In the genomic region with DNA sequence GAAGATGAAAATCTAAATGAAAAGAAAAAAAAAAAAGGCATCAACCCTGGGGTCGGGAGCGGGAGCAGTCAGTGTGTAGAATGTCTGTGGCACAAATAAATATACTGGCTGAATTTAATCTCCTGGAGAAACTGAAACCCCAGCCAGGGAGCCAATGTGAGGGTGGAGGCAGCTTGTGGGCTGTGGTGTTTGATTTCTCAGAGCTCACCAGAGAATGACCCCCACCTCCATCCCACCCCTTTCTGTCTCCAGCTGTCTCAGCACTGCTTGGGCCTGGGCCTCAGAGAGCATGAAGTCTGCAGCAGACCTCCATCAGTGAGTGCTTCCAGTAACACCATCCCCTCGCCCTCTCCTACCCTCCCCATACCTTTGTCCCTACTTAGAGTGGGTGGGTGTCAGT, we compare ENCODE assay signal across 27 mouse cellular contexts. TPM values are rescaled to one million over a fixed set of nuclear protein-coding genes. Genes with fewer than 3 reads are reported as not detected.
A peak's percentile ranks its signal among the peaks of the same experiment; 100 is the strongest.
DNase-seq lines count a peak whose midpoint lies in the region; ATAC-seq and TF ChIP-seq lines count a peak whose summit lies in the region.
"Had no signal": no experiment of that assay in that cellular context is flagged by ENCODE, and none has a peak within 500 bp of the region (broad histone marks: within the 10 kb centered on the region; RNA-seq: fewer than 3 reads in every experiment).

No protein-coding gene starts in this region.

- no peak for TF ChIP-seq CTCF in gastrocnemius, adult 2 months (IDR thresholded peaks at IDR 0.05)

- WGBS in limb, embryonic 11.5 days: 64% methylated on average over 3 of the region's 3 CpGs
- WGBS in limb, embryonic 10.5 days: 64% methylated on average over 3 of the region's 3 CpGs
- WGBS in embryonic facial prominence, embryonic 14.5 days: 40% methylated on average over 3 of the region's 3 CpGs
- WGBS in limb, embryonic 14.5 days: 56% methylated on average over 3 of the region's 3 CpGs
- WGBS in liver, embryonic 12.5 days (ENCODE audit: insufficient replicate concordance): 54% methylated on average over 3 of the region's 3 CpGs

- H3K27me3 ChIP-seq in limb, embryonic 11.5 days (ENCODE audit: control insufficient read depth, insufficient read depth, low read length): no peaks in the 10 kb centered on the region
- no peaks in the 10 kb centered on the region for H3K27me3 ChIP-seq in limb, embryonic 10.5 days (ENCODE audit: low read depth, poor library complexity, severe bottlenecking)
- no peaks in the 10 kb centered on the region for H3K27me3 ChIP-seq in embryonic facial prominence, embryonic 14.5 days (replicated peaks; ENCODE audit: control insufficient read depth, insufficient read depth, low read length)
- H3K27me3 ChIP-seq in limb, embryonic 14.5 days (ENCODE audit: control insufficient read depth, insufficient read depth, low read length): no peaks in the 10 kb centered on the region
- H3K27me3 ChIP-seq in liver, embryonic 12.5 days (replicated peaks): no peaks in the 10 kb centered on the region
- H3K27me3 ChIP-seq: heart, embryonic 15.5 days; hindbrain, embryonic 15.5 days had no signal

- no peaks in the 10 kb centered on the region for H3K9me3 ChIP-seq in limb, embryonic 11.5 days (ENCODE audit: control insufficient read depth, low read length)
- no peaks in the 10 kb centered on the region for H3K9me3 ChIP-seq in limb, embryonic 10.5 days (replicated peaks)
- no peaks in the 10 kb centered on the region for H3K9me3 ChIP-seq in embryonic facial prominence, embryonic 14.5 days (ENCODE audit: control insufficient read depth, low read length)
- no peaks in the 10 kb centered on the region for H3K9me3 ChIP-seq in limb, embryonic 14.5 days (ENCODE audit: control insufficient read depth, low read length)
- no peaks in the 10 kb centered on the region for H3K9me3 ChIP-seq in liver, embryonic 12.5 days (replicated peaks)
- H3K9me3 ChIP-seq: G1E; heart, embryonic 15.5 days; hindbrain, embryonic 15.5 days had no signal

- DNase-seq in gastrocnemius, adult 2 months: peak; percentile 57
- DNase-seq in gastrocnemius, postnatal 10 days: no peak
- no peak for DNase-seq in limb, embryonic 11.5 days (ENCODE audit: low spot score)
- no peak for DNase-seq in limb, embryonic 10.5 days (ENCODE audit: low spot score)
- peak; percentile 74 for DNase-seq in embryonic facial prominence, embryonic 14.5 days (ENCODE audit: low spot score)
- no peak for DNase-seq in limb, embryonic 14.5 days (ENCODE audit: low spot score)
- no peak for DNase-seq in right cerebral cortex, postnatal 4 days
- DNase-seq: adrenal gland, postnatal 25 days; cerebellum, adult 11 months; cerebellum, postnatal 10 days; heart, adult 11 months; heart, postnatal 4 days; kidney, adult 18-20 months; lung, postnatal 14 days; midbrain, embryonic 14.5 days; right cerebral cortex, postnatal 25 days; thymus, postnatal 14 days had no signal

- TF ChIP-seq POLR2A in limb, embryonic 14.5 days (IDR thresholded peaks at IDR 0.05; ENCODE audit: borderline replicate concordance, extremely low read depth, insufficient read depth, insufficient read length): no peak

- H3K27ac ChIP-seq in gastrocnemius, adult 2 months: peak overlapping the region; percentile 79
- H3K27ac ChIP-seq in limb, embryonic 11.5 days (replicated peaks; ENCODE audit: low read depth, low read length): no peak overlapping the region
- no peak overlapping the region for H3K27ac ChIP-seq in limb, embryonic 10.5 days
- no peak overlapping the region for H3K27ac ChIP-seq in embryonic facial prominence, embryonic 14.5 days (replicated peaks; ENCODE audit: low read depth, low read length)
- no peak overlapping the region for H3K27ac ChIP-seq in limb, embryonic 14.5 days (replicated peaks; ENCODE audit: low read depth, low read length)
- no peak overlapping the region for H3K27ac ChIP-seq in liver, embryonic 12.5 days
- H3K27ac ChIP-seq: heart, embryonic 15.5 days; hindbrain, embryonic 15.5 days; liver, embryonic 14.5 days had no signal

- H3K4me1 ChIP-seq in limb, embryonic 11.5 days (ENCODE audit: control insufficient read depth, insufficient read depth, low read length): no peaks in the 10 kb centered on the region
- H3K4me1 ChIP-seq in limb, embryonic 10.5 days: 0 out of 2 replicates have a peak, but pooled peaks cover 3% of the 10 kb centered on the region
- H3K4me1 ChIP-seq in embryonic facial prominence, embryonic 14.5 days (ENCODE audit: control insufficient read depth, insufficient read depth, low read length): no peaks in the 10 kb centered on the region
- no peaks in the 10 kb centered on the region for H3K4me1 ChIP-seq in limb, embryonic 14.5 days (ENCODE audit: control insufficient read depth, insufficient read depth, low read length)
- no peaks in the 10 kb centered on the region for H3K4me1 ChIP-seq in liver, embryonic 12.5 days
- H3K4me1 ChIP-seq: hindbrain, embryonic 15.5 days had no signal

- H3K36me3 ChIP-seq in limb, embryonic 11.5 days (ENCODE audit: control insufficient read depth, insufficient read depth, low read length): no peaks in the 10 kb centered on the region
- H3K36me3 ChIP-seq in limb, embryonic 10.5 days: no peaks in the 10 kb centered on the region
- H3K36me3 ChIP-seq in embryonic facial prominence, embryonic 14.5 days (ENCODE audit: control insufficient read depth, insufficient read depth, low read length): no peaks in the 10 kb centered on the region
- H3K36me3 ChIP-seq in limb, embryonic 14.5 days (ENCODE audit: control insufficient read depth, insufficient read depth, low read length): no peaks in the 10 kb centered on the region
- no peaks in the 10 kb centered on the region for H3K36me3 ChIP-seq in liver, embryonic 12.5 days
- H3K36me3 ChIP-seq: G1E; heart, embryonic 15.5 days; hindbrain, embryonic 15.5 days had no signal

- H3K9ac ChIP-seq in limb, embryonic 11.5 days (ENCODE audit: low read length): no peak overlapping the region
- H3K9ac ChIP-seq in embryonic facial prominence, embryonic 14.5 days (ENCODE audit: low read depth, low read length): no peak overlapping the region
- H3K9ac ChIP-seq in limb, embryonic 14.5 days (ENCODE audit: low read depth, low read length, severe bottlenecking): no peak overlapping the region
- H3K9ac ChIP-seq in liver, embryonic 12.5 days: no peak overlapping the region
- H3K9ac ChIP-seq: heart, embryonic 15.5 days; hindbrain, embryonic 15.5 days; liver, embryonic 14.5 days had no signal

- peak; percentile 80 for ATAC-seq in limb, embryonic 11.5 days (ENCODE audit: insufficient number of reproducible peaks, low FRiP score, low TSS enrichment, low read depth)
- peak; percentile 85 for ATAC-seq in embryonic facial prominence, embryonic 14.5 days (ENCODE audit: low read depth)
- peak; percentile 62 for ATAC-seq in limb, embryonic 14.5 days (ENCODE audit: low FRiP score, low read depth)
- no peak for ATAC-seq in liver, embryonic 12.5 days
- ATAC-seq: forebrain, embryonic 14.5 days had no signal

- peak overlapping the region; percentile 38 for H3K4me3 ChIP-seq in gastrocnemius, adult 2 months
- H3K4me3 ChIP-seq in limb, embryonic 11.5 days (ENCODE audit: low read depth, low read length): no peak overlapping the region
- no peak overlapping the region for H3K4me3 ChIP-seq in limb, embryonic 10.5 days
- no peak overlapping the region for H3K4me3 ChIP-seq in embryonic facial prominence, embryonic 14.5 days (ENCODE audit: low read depth, low read length)
- no peak overlapping the region for H3K4me3 ChIP-seq in limb, embryonic 14.5 days (replicated peaks; ENCODE audit: low read length)
- H3K4me3 ChIP-seq in liver, embryonic 12.5 days: no peak overlapping the region
- H3K4me3 ChIP-seq: heart, embryonic 15.5 days; hindbrain, embryonic 15.5 days; megakaryocyte, embryonic 14.5 days had no signal

- intact Hi-C loops in gastrocnemius, adult 2 months (cut with DNase I): no loop called here

- H3K4me2 ChIP-seq in limb, embryonic 11.5 days (ENCODE audit: low read depth, severe bottlenecking): no peak overlapping the region
- no peak overlapping the region for H3K4me2 ChIP-seq in embryonic facial prominence, embryonic 14.5 days (ENCODE audit: low read depth, low read length)
- no peak overlapping the region for H3K4me2 ChIP-seq in limb, embryonic 14.5 days (replicated peaks; ENCODE audit: low read depth, low read length, severe bottlenecking)
- H3K4me2 ChIP-seq in liver, embryonic 12.5 days: no peak overlapping the region
- H3K4me2 ChIP-seq: heart, embryonic 15.5 days; hindbrain, embryonic 15.5 days had no signal

RNA-seq across cellular contexts. Expression of a gene that starts 20.3 kb away (rescaled TPM):
- total RNA-seq in gastrocnemius, adult 2 months (2021): 1 to 10 TPM; 1.2 to 2.1 TPM
- 1 to 10 TPM; 2.2 to 3.2 TPM for total RNA-seq in gastrocnemius, postnatal 10 days (2021)
- polyA plus RNA-seq in limb, embryonic 11.5 days (2014; fragmentation: Nextera tagmentation; extraction: Ambion mirVana): 1.6 and 1.7 TPM in 2 replicates
- 0.98 and 1.4 TPM in 2 replicates for polyA plus RNA-seq in limb, embryonic 10.5 days (2016; fragmentation: Nextera tagmentation; extraction: Ambion mirVana)
- 1.6 and 1.9 TPM in 2 replicates for polyA plus RNA-seq in embryonic facial prominence, embryonic 14.5 days (2014; fragmentation: Nextera tagmentation; extraction: Ambion mirVana)
- polyA plus RNA-seq in limb, embryonic 14.5 days (2012; rRNA removed): 0.45 TPM in 2 replicates
- polyA plus RNA-seq in limb, embryonic 14.5 days (2014; fragmentation: Nextera tagmentation; extraction: Ambion mirVana): 0.80 and 1.2 TPM in 2 replicates
- polyA plus RNA-seq in liver, embryonic 12.5 days (2016; fragmentation: Nextera tagmentation; extraction: Ambion mirVana): 11.1 and 11.4 TPM in 2 replicates
- polyA plus RNA-seq: G1E had no signal

RNA-seq across cellular contexts. Expression of a gene that starts 50.1 kb away (rescaled TPM):
- under 1 TPM; 0.36 to 0.99 TPM for total RNA-seq in gastrocnemius, adult 2 months (2021)
- 1 to 10 TPM; 8.5 to 9.9 TPM for total RNA-seq in gastrocnemius, postnatal 10 days (2021)
- polyA plus RNA-seq in limb, embryonic 11.5 days (2014; fragmentation: Nextera tagmentation; extraction: Ambion mirVana): 208 and 231 TPM in 2 replicates
- 173 and 207 TPM in 2 replicates for polyA plus RNA-seq in limb, embryonic 10.5 days (2016; fragmentation: Nextera tagmentation; extraction: Ambion mirVana)
- 116 and 134 TPM in 2 replicates for polyA plus RNA-seq in embryonic facial prominence, embryonic 14.5 days (2014; fragmentation: Nextera tagmentation; extraction: Ambion mirVana)
- 38.1 and 58.4 TPM in 2 replicates for polyA plus RNA-seq in limb, embryonic 14.5 days (2012; rRNA removed)
- polyA plus RNA-seq in limb, embryonic 14.5 days (2014; fragmentation: Nextera tagmentation; extraction: Ambion mirVana): 129 and 137 TPM in 2 replicates
- 147 and 153 TPM in 2 replicates for polyA plus RNA-seq in liver, embryonic 12.5 days (2016; fragmentation: Nextera tagmentation; extraction: Ambion mirVana)

RNA-seq across cellular contexts. Expression of a gene that starts 55.0 kb away (rescaled TPM):
- not detected for total RNA-seq in gastrocnemius, adult 2 months (2021)
- total RNA-seq in gastrocnemius, postnatal 10 days (2021): not detected
- 0.51 TPM in 1 of 2 replicates, not detected in the other for polyA plus RNA-seq in limb, embryonic 11.5 days (2014; fragmentation: Nextera tagmentation; extraction: Ambion mirVana)
- polyA plus RNA-seq in limb, embryonic 10.5 days (2016; fragmentation: Nextera tagmentation; extraction: Ambion mirVana): 0.25 and 0.41 TPM in 2 replicates
- polyA plus RNA-seq in embryonic facial prominence, embryonic 14.5 days (2014; fragmentation: Nextera tagmentation; extraction: Ambion mirVana): not detected in 2 replicates
- 0.06 and 0.10 TPM in 2 replicates for polyA plus RNA-seq in limb, embryonic 14.5 days (2012; rRNA removed)
- polyA plus RNA-seq in limb, embryonic 14.5 days (2014; fragmentation: Nextera tagmentation; extraction: Ambion mirVana): 0.10 and 0.29 TPM in 2 replicates
- polyA plus RNA-seq in liver, embryonic 12.5 days (2016; fragmentation: Nextera tagmentation; extraction: Ambion mirVana): not detected in 2 replicates
- total RNA-seq: adrenal gland, postnatal 25 days; G1E; heart, postnatal 4 days; layer of hippocampus, adult 18-20 months; layer of hippocampus, postnatal 25 days; left cerebral cortex, postnatal 25 days had no signal
- polyA plus RNA-seq: G1E; heart, embryonic 15.5 days; liver, embryonic 14.5 days had no signal

Comparison
In these comparisons a context has a peak if more than half of its experiments do, and no peak if none do; other contexts are left out.
1. DNase-seq: peak in gastrocnemius, adult 2 months (single experiment) and embryonic facial prominence, embryonic 14.5 days (single experiment); none in gastrocnemius, postnatal 10 days (single experiment), limb, embryonic 11.5 days (single experiment), limb, embryonic 10.5 days (single experiment), limb, embryonic 14.5 days (single experiment) and right cerebral cortex, postnatal 4 days (single experiment).